14 mouse cellular contexts compared by ENCODE assay signal in genomic region chr8:80821367-80822225, GRCm38 (mm10). TPM values are rescaled to one million over a fixed set of nuclear protein-coding genes. Genes with fewer than 3 reads are reported as not detected.
DNase-seq lines count a peak whose midpoint lies in the region; ATAC-seq and TF ChIP-seq lines count a peak whose summit lies in the region.
"Had no signal": no experiment of that assay in that cellular context is flagged by ENCODE, and none has a peak within 500 bp of the region (broad histone marks: within the 10 kb centered on the region; RNA-seq: fewer than 3 reads in every experiment).

No protein-coding gene starts in this region.

- DNase-seq in heart, embryonic 10.5 days (ENCODE audit: low spot score) = no peak
- no peak for DNase-seq in heart, adult 8-10 months (ENCODE audit: low spot score)
- DNase-seq in kidney, adult 2 months = peak; percentile 81
- DNase-seq in kidney, postnatal 4 days = no peak
- DNase-seq in retina, postnatal 1 day = no peak
- DNase-seq in right cerebral cortex, postnatal 10 days (ENCODE audit: low spot score in 2 of 2) = no peak
- DNase-seq: adrenal gland, adult 8-10 months; cerebellum, adult 2 months had no signal

- peak overlapping the region; percentile 77 for H3K27ac ChIP-seq in heart, embryonic 10.5 days
- H3K27ac ChIP-seq in kidney, adult 2 months (ENCODE audit: insufficient read depth, low read depth, low read length) = peak overlapping the region; percentile 62; the same call in 1 of the 2 replicates
- H3K27ac ChIP-seq in intestine, embryonic 16.5 days (ENCODE audit: low read length) = peak overlapping the region; percentile 80
- H3K27ac ChIP-seq in limb, embryonic 12.5 days = peak overlapping the region; percentile 62; the same call in 1 of the 2 replicates
- H3K27ac ChIP-seq: forebrain, embryonic 13.5 days; liver, embryonic 15.5 days; neural tube, embryonic 12.5 days had no signal

- 47% methylated on average over 12 of the region's 12 CpGs for WGBS in heart, embryonic 10.5 days
- 44% methylated on average over 12 of the region's 12 CpGs for WGBS in kidney, adult 2 months
- 42% methylated on average over 12 of the region's 12 CpGs for WGBS in intestine, embryonic 16.5 days
- WGBS in limb, embryonic 12.5 days = 53% methylated on average over 12 of the region's 12 CpGs

- peaks cover 7% of the 10 kb centered on the region; the same call in 1 of the 2 replicates for H3K36me3 ChIP-seq in heart, embryonic 10.5 days
- no peaks in the 10 kb centered on the region for H3K36me3 ChIP-seq in kidney, adult 2 months (ENCODE audit: control insufficient read depth, insufficient read depth, low read length)
- H3K36me3 ChIP-seq in intestine, embryonic 16.5 days (ENCODE audit: control insufficient read depth, insufficient read depth, low read length) = no peaks in the 10 kb centered on the region
- H3K36me3 ChIP-seq in limb, embryonic 12.5 days = no peaks in the 10 kb centered on the region
- H3K36me3 ChIP-seq: neural tube, embryonic 12.5 days had no signal

- no peak for TF ChIP-seq CTCF in kidney, adult 2 months (conservative IDR thresholded peaks at IDR 0.05; ENCODE audit: insufficient read depth, insufficient read length, low read depth, low read length)

- TF ChIP-seq POLR2A in kidney, adult 2 months (IDR thresholded peaks at IDR 0.05; ENCODE audit: low read depth, low read length) = no peak

- peaks cover 73% of the 10 kb centered on the region for H3K4me1 ChIP-seq in heart, embryonic 10.5 days
- H3K4me1 ChIP-seq in kidney, adult 2 months (ENCODE audit: control insufficient read depth, insufficient read depth, low read length) = peaks cover 49% of the 10 kb centered on the region
- peaks cover 33% of the 10 kb centered on the region for H3K4me1 ChIP-seq in intestine, embryonic 16.5 days (ENCODE audit: control insufficient read depth, insufficient read depth, low read length)
- H3K4me1 ChIP-seq in limb, embryonic 12.5 days (replicated peaks) = peaks cover 36% of the 10 kb centered on the region

- H3K4me2 ChIP-seq in intestine, embryonic 16.5 days (ENCODE audit: low read depth, low read length) = peak overlapping the region; percentile 23
- no peak overlapping the region for H3K4me2 ChIP-seq in limb, embryonic 12.5 days
- H3K4me2 ChIP-seq: forebrain, embryonic 13.5 days; liver, embryonic 15.5 days; neural tube, embryonic 12.5 days had no signal

- H3K9ac ChIP-seq in intestine, embryonic 16.5 days (ENCODE audit: low read depth, low read length) = 0 out of 2 replicates have a peak overlapping the region, but pooled peaks have one; percentile 3
- H3K9ac ChIP-seq in limb, embryonic 12.5 days (replicated peaks) = no peak overlapping the region
- H3K9ac ChIP-seq: forebrain, embryonic 13.5 days; liver, embryonic 15.5 days; neural tube, embryonic 12.5 days had no signal

- H3K9me3 ChIP-seq in heart, embryonic 10.5 days = no peaks in the 10 kb centered on the region
- H3K9me3 ChIP-seq in intestine, embryonic 16.5 days (ENCODE audit: control insufficient read depth, low read length) = no peaks in the 10 kb centered on the region; the same call in 1 of the 2 replicates
- H3K9me3 ChIP-seq in limb, embryonic 12.5 days = no peaks in the 10 kb centered on the region
- H3K9me3 ChIP-seq: forebrain, embryonic 13.5 days; liver, embryonic 15.5 days; neural tube, embryonic 12.5 days had no signal

- H3K4me3 ChIP-seq in heart, embryonic 10.5 days = peak overlapping the region; percentile 8; the same call in 1 of the 2 replicates
- H3K4me3 ChIP-seq in kidney, adult 2 months (ENCODE audit: insufficient read depth, low read depth, low read length) = no peak overlapping the region
- no peak overlapping the region for H3K4me3 ChIP-seq in intestine, embryonic 16.5 days (ENCODE audit: low read length)
- H3K4me3 ChIP-seq in limb, embryonic 12.5 days (replicated peaks) = no peak overlapping the region
- H3K4me3 ChIP-seq: forebrain, embryonic 13.5 days; liver, embryonic 15.5 days; neural tube, embryonic 12.5 days had no signal

- H3K27me3 ChIP-seq in heart, embryonic 10.5 days (ENCODE audit: insufficient read depth, poor library complexity, severe bottlenecking) = no peaks in the 10 kb centered on the region
- no peaks in the 10 kb centered on the region for H3K27me3 ChIP-seq in kidney, adult 2 months (replicated peaks; ENCODE audit: control insufficient read depth, insufficient read depth, low read length)
- H3K27me3 ChIP-seq in intestine, embryonic 16.5 days (replicated peaks; ENCODE audit: control insufficient read depth, insufficient read depth, low read length) = no peaks in the 10 kb centered on the region
- H3K27me3 ChIP-seq in limb, embryonic 12.5 days = no peaks in the 10 kb centered on the region
- H3K27me3 ChIP-seq: forebrain, embryonic 13.5 days; liver, embryonic 15.5 days; neural tube, embryonic 12.5 days; Patski had no signal

- ATAC-seq in intestine, embryonic 16.5 days = peak; percentile 73
- ATAC-seq in limb, embryonic 12.5 days (ENCODE audit: insufficient number of reproducible peaks, insufficient read depth, low FRiP score, low TSS enrichment, low read depth) = no peak
- ATAC-seq: forebrain, embryonic 13.5 days; Patski had no signal

RNA-seq across cellular contexts. Expression of gene Gab1, which starts 58.7 kb away (rescaled TPM):
- polyA plus RNA-seq in heart, embryonic 10.5 days (2016; fragmentation: Nextera tagmentation; extraction: Ambion mirVana) = 24.8 and 37.6 TPM in 2 replicates
- 10 to 100 TPM; 33.6 to 43.1 (median 40.6) TPM for total RNA-seq in heart, adult 8-10 months (2022)
- 24.6 and 27.8 TPM in 2 replicates for polyA plus RNA-seq in kidney, adult 2 months (2012; rRNA removed)
- polyA plus RNA-seq in intestine, embryonic 16.5 days (2015; fragmentation: Nextera tagmentation; extraction: Ambion mirVana) = 9.0 and 10.5 TPM in 2 replicates
- polyA plus RNA-seq in limb, embryonic 12.5 days (2016; fragmentation: Nextera tagmentation; extraction: Ambion mirVana) = 20.4 and 24.4 TPM in 2 replicates
